Mouse (Mus musculus) adrenal gland, adult (tissue): ENCODE results near the gene Nrgn.

Experiments used
- DNase-seq, 2 experiments: peaks; one replicate each; pipeline ENCODE4 v3.0.0; 2022 to 2023; ENCODE audit warnings: low spot score in 1 of 2; ENCODE audit not compliant: inconsistent age in 2 of 2

Gene Nrgn

GRCm38 (mm10) chr9:37552536-37553293, at the start of gene Nrgn:
Gene Nrgn (minus strand): TSS chr9:37552904.
- peak; percentile 82 to 90 for DNase-seq

- no peak for DNase-seq
These were observed 48.0 kb upstream of the Nrgn start for GRCm38 (mm10) chr9:37600538-37601205.

GRCm38 (mm10) chr9:37598637-37599036, 45.9 kb upstream of the Nrgn start:
- no peak for DNase-seq

- no peak for DNase-seq
These were observed 42.9 kb upstream of the Nrgn start for GRCm38 (mm10) chr9:37595570-37595969.

GRCm38 (mm10) chr9:37593690-37594089, 41.0 kb upstream of the Nrgn start:
- no peak for DNase-seq

GRCm38 (mm10) chr9:37592633-37593032, 39.9 kb upstream of the Nrgn start:
- no peak for DNase-seq

GRCm38 (mm10) chr9:37592025-37592424, 39.3 kb upstream of the Nrgn start:
- no peak for DNase-seq

GRCm38 (mm10) chr9:37590381-37590780, 37.7 kb upstream of the Nrgn start:
- no peak for DNase-seq

GRCm38 (mm10) chr9:37586718-37587117, 34.0 kb upstream of the Nrgn start:
- DNase-seq = no peak

- DNase-seq = no peak
These were observed 30.9 kb upstream of the Nrgn start for GRCm38 (mm10) chr9:37583594-37583993.

GRCm38 (mm10) chr9:37576436-37576930, 23.8 kb upstream of the Nrgn start:
- peak; percentile 13 to 46 for DNase-seq

- DNase-seq = no peak
These were observed 19.6 kb upstream of the Nrgn start for GRCm38 (mm10) chr9:37572204-37572876.

- no peak for DNase-seq
These were observed 16.6 kb upstream of the Nrgn start for GRCm38 (mm10) chr9:37569231-37569835.

GRCm38 (mm10) chr9:37568605-37569214, 16.0 kb upstream of the Nrgn start:
- DNase-seq = no peak

- peak in 1 of 2 experiments; percentile 50 for DNase-seq
These were observed 15.3 kb upstream of the Nrgn start for GRCm38 (mm10) chr9:37567892-37568604.

- DNase-seq = no peak
These were observed 14.8 kb upstream of the Nrgn start for GRCm38 (mm10) chr9:37567454-37567853.

GRCm38 (mm10) chr9:37567019-37567418, 14.3 kb upstream of the Nrgn start:
- DNase-seq = no peak

GRCm38 (mm10) chr9:37563805-37564204, 11.1 kb upstream of the Nrgn start:
- no peak for DNase-seq

GRCm38 (mm10) chr9:37560617-37561016, 7.9 kb upstream of the Nrgn start:
- DNase-seq = no peak

GRCm38 (mm10) chr9:37556366-37556765, 3.7 kb upstream of the Nrgn start:
- DNase-seq = no peak
